ENCODE assay signal across 17 mouse cellular contexts in genomic region chr1:160290242-160290641, GRCm38 (mm10).
DNase-seq lines count a peak whose midpoint lies in the region; ATAC-seq lines count a peak whose summit lies in the region.
"Had no signal": no experiment of that assay in that cellular context is flagged by ENCODE, and none has a peak within 500 bp of the region (broad histone marks: within the 10 kb centered on the region; RNA-seq: fewer than 3 reads in every experiment).

No protein-coding gene starts in this region.

- no peak overlapping the region for H3K9ac ChIP-seq in forebrain, embryonic 15.5 days (replicated peaks)
- H3K9ac ChIP-seq in forebrain, embryonic 16.5 days (replicated peaks; ENCODE audit: low read depth, low read length): no peak overlapping the region; the same call in 1 of the 2 replicates
- H3K9ac ChIP-seq: midbrain, embryonic 15.5 days; neural tube, embryonic 13.5 days had no signal

- ATAC-seq in forebrain, embryonic 15.5 days (replicated peaks): no peak
- no peak for ATAC-seq in forebrain, embryonic 16.5 days
- ATAC-seq: intestine, postnatal 0 days; lung, postnatal 0 days; midbrain, embryonic 15.5 days had no signal

- DNase-seq in kidney, adult 8-10 months: peak; percentile 13 to 31
- DNase-seq in kidney, postnatal 4 days: no peak
- peak; percentile 28 for DNase-seq in thymus, postnatal 25 days
- no peak for DNase-seq in thymus, postnatal 4 days
- DNase-seq in B cell, adult 2 months: no peak
- no peak for DNase-seq in retina, embryonic 14.5 days (ENCODE audit: low spot score)
- DNase-seq: cerebellum, adult 9-10 months; gastrocnemius, adult 2 months; heart, postnatal 4 days; retina, postnatal 1 day had no signal

- 25% methylated on average over 9 of the region's 9 CpGs for WGBS in forebrain, embryonic 15.5 days
- WGBS in forebrain, embryonic 16.5 days: 33% methylated on average over 9 of the region's 9 CpGs

- no peaks in the 10 kb centered on the region for H3K27me3 ChIP-seq in forebrain, embryonic 15.5 days
- H3K27me3 ChIP-seq in forebrain, embryonic 16.5 days (replicated peaks; ENCODE audit: control insufficient read depth, insufficient read depth, low read length): no peaks in the 10 kb centered on the region
- H3K27me3 ChIP-seq: midbrain, embryonic 15.5 days; neural tube, embryonic 13.5 days had no signal

- no peak overlapping the region for H3K4me2 ChIP-seq in forebrain, embryonic 15.5 days (replicated peaks)
- no peak overlapping the region for H3K4me2 ChIP-seq in forebrain, embryonic 16.5 days (ENCODE audit: low read length)
- H3K4me2 ChIP-seq: midbrain, embryonic 15.5 days; neural tube, embryonic 13.5 days had no signal

- peaks cover 26% of the 10 kb centered on the region for H3K4me1 ChIP-seq in forebrain, embryonic 15.5 days
- peaks cover 18% of the 10 kb centered on the region for H3K4me1 ChIP-seq in forebrain, embryonic 16.5 days (replicated peaks; ENCODE audit: control insufficient read depth, insufficient read depth, low read length)

- H3K9me3 ChIP-seq in forebrain, embryonic 15.5 days: no peaks in the 10 kb centered on the region
- no peaks in the 10 kb centered on the region for H3K9me3 ChIP-seq in forebrain, embryonic 16.5 days (ENCODE audit: control insufficient read depth, low read length)
- H3K9me3 ChIP-seq: embryonic facial prominence, embryonic 10.5 days; midbrain, embryonic 15.5 days; neural tube, embryonic 13.5 days had no signal

- no peak overlapping the region for H3K4me3 ChIP-seq in forebrain, embryonic 15.5 days
- no peak overlapping the region for H3K4me3 ChIP-seq in forebrain, embryonic 16.5 days (replicated peaks; ENCODE audit: low read length)
- H3K4me3 ChIP-seq: embryonic facial prominence, embryonic 10.5 days; gastrocnemius, adult 2 months; midbrain, embryonic 15.5 days; neural tube, embryonic 13.5 days had no signal

- peak overlapping the region; percentile 59 for H3K27ac ChIP-seq in forebrain, embryonic 15.5 days (replicated peaks)
- H3K27ac ChIP-seq in forebrain, embryonic 16.5 days (ENCODE audit: low read length): no peak overlapping the region
- H3K27ac ChIP-seq: embryonic facial prominence, embryonic 10.5 days; gastrocnemius, adult 2 months; midbrain, embryonic 15.5 days; neural tube, embryonic 13.5 days had no signal

- H3K36me3 ChIP-seq in forebrain, embryonic 15.5 days: no peaks in the 10 kb centered on the region
- no peaks in the 10 kb centered on the region for H3K36me3 ChIP-seq in forebrain, embryonic 16.5 days (ENCODE audit: control insufficient read depth, insufficient read depth)
- H3K36me3 ChIP-seq: embryonic facial prominence, embryonic 10.5 days; midbrain, embryonic 15.5 days; neural tube, embryonic 13.5 days had no signal

Comparison
In these comparisons a context has a peak if more than half of its experiments do, and no peak if none do; other contexts are left out.
1. DNase-seq: peak in kidney, adult 8-10 months (2 of 2) and thymus, postnatal 25 days (single experiment); none in kidney, postnatal 4 days (0 of 2), thymus, postnatal 4 days (single experiment), B cell, adult 2 months (0 of 2) and retina, embryonic 14.5 days (single experiment).